Mouse (Mus musculus) thymus, adult 2 months (tissue): ENCODE data around the gene Vps26b.

ENCODE experiments used
- CTCF ChIP-seq: fragments of 200-500 bp; IDR thresholded peaks from 2 replicates; pipeline ENCODE4 v1.5.1; 2012; ENCODE audit warnings: mild to moderate bottlenecking, control low read depth, low read length, moderate library complexity, borderline replicate concordance; ENCODE audit not compliant: control insufficient read depth, poor library complexity, insufficient read depth; ENCODE audit errors: extremely low read depth
- POLR2A ChIP-seq: fragments of 200-500 bp; IDR thresholded peaks from 2 replicates; pipeline ENCODE4 v1.6.1; 2012; ENCODE audit warnings: mild to moderate bottlenecking, low read length, control low read depth, moderate library complexity; ENCODE audit not compliant: control insufficient read depth, poor library complexity, insufficient read depth; ENCODE audit errors: extremely low read depth

- no peak for TF ChIP-seq CTCF
- TF ChIP-seq POLR2A: no peak
Observed at GRCm38 (mm10) chr9:27043892-27044291, 14.0 kb upstream of the Vps26b start.
